Mouse (Mus musculus) neural tube, embryonic 14.5 days (tissue): ENCODE data around the gene Galnt17. TPM values are rescaled to one million over a fixed set of nuclear protein-coding genes. Genes with fewer than 3 reads are reported as not detected.
A peak's percentile ranks its signal among the peaks of the same experiment; 100 is the strongest.

Experiments used
- ATAC-seq: fragments of 200-750 bp; cut with Nextera tagmentation; 2 replicates; pipeline ENCODE4 v1.8.0; 2017; ENCODE audit warnings: low read depth, mild to moderate bottlenecking, moderate TSS enrichment, moderate library complexity
- H3K27ac ChIP-seq: fragments of 300-500 bp; sonication (generic); 2 replicates; pipeline ENCODE4 v1.5.1; 2014; ENCODE audit warnings: low read depth, mild to moderate bottlenecking, control low read depth, low read length, moderate library complexity, mixed read lengths
- H3K27me3 ChIP-seq: fragments of 300-500 bp; sonication (generic); 2 replicates; pipeline ENCODE4 v1.6.1; 2014; ENCODE audit warnings: low read length; ENCODE audit not compliant: control insufficient read depth, insufficient read depth
- H3K36me3 ChIP-seq: fragments of 300-500 bp; sonication (generic); 2 replicates; pipeline ENCODE4 v1.6.1; 2014; ENCODE audit warnings: low read length, mixed read lengths; ENCODE audit not compliant: control insufficient read depth, insufficient read depth
- H3K4me1 ChIP-seq: fragments of 300-500 bp; sonication (generic); 2 replicates; pipeline ENCODE4 v1.6.1; 2014; ENCODE audit warnings: low read length; ENCODE audit not compliant: control insufficient read depth, insufficient read depth
- H3K4me2 ChIP-seq: fragments of 300-500 bp; sonication (generic); 2 replicates; pipeline ENCODE4 v1.6.1; 2014; ENCODE audit warnings: mild to moderate bottlenecking, low read depth, low read length, control low read depth
- H3K4me3 ChIP-seq: fragments of 300-500 bp; sonication (generic); 2 replicates; pipeline ENCODE4 v1.5.1; 2014; ENCODE audit warnings: low read depth, low read length, control low read depth, mixed read lengths
- H3K9ac ChIP-seq: fragments of 300-500 bp; sonication (generic); replicated peaks from 2 replicates; pipeline ENCODE4 v1.6.1; 2014; ENCODE audit warnings: low read depth, mild to moderate bottlenecking, control low read depth, low read length, mixed read lengths
- H3K9me3 ChIP-seq: fragments of 300-500 bp; sonication (generic); 2 replicates; pipeline ENCODE4 v1.6.1; 2016; ENCODE audit warnings: low read length; ENCODE audit not compliant: control insufficient read depth
- WGBS: fragments of 180-500 bp; shearing (Covaris S2); extraction: QIAGEN DNeasy Blood & Tissue Kit; methylation state at CpG from one replicate; pipeline ENCODE4 v1.1.7; 2014; 5-methylcytosine and 5-hydroxymethylcytosine counted together
- polyA plus RNA-seq: library from polyadenylated mRNA; unstranded; fragments of >200 nt; fragmentation: Nextera tagmentation; extraction: Ambion mirVana; gene quantifications from 2 replicates; pipeline ENCODE4 v1.2.1, GENCODE M21; 2014

The Galnt17 gene
- polyA plus RNA-seq, 1 experiment from 2014 or later = 15.4 TPM

DNA sequence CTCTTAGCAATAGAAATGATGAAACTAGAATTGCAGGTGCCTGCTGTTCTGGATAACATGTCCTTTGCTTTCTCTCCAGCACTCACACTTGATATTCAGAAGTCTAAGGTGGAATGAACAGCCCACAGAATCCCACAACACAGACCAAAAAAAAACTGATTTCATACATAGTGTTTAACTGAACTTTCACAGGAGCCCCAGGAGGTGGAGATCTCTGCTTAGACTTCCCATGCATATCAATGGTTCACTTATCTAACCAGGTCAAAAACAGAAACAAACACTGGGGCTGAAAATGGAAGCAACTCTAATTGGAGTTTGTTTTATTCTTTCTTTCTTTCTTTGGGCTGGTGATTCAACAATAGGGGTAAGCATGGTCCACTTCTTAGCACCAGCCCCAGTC lies 265.2 kb downstream of the Galnt17 start:
- H3K9me3 ChIP-seq = no peaks in the 10 kb centered on the region
- H3K4me3 ChIP-seq = no peak overlapping the region
- H3K27ac ChIP-seq = no peak overlapping the region
- H3K4me2 ChIP-seq = no peak overlapping the region
- H3K27me3 ChIP-seq = no peaks in the 10 kb centered on the region
- H3K36me3 ChIP-seq = no peaks in the 10 kb centered on the region
- no peak overlapping the region for H3K9ac ChIP-seq
- no peak for ATAC-seq
- H3K4me1 ChIP-seq = no peaks in the 10 kb centered on the region

DNA sequence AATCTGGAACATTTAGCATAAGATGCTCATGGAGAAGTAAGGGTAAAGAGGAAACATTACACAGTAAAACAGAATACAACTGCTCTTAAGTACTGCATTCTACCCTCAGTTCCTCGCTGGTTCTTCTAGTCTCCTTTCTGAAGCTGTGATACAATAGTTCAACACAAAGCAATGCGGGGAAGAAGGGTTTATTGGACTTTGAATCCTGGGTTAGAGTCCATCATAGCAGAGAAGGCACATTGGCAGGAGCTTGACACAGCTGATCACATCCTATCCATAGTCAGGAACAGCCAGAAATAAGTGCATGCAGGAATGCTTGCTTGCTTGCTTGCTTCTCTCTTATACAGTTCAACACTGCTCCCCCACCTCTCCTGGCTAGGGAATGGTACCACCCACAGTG lies 267.9 kb downstream of the Galnt17 start:
- no peak overlapping the region for H3K4me2 ChIP-seq
- no peak overlapping the region for H3K9ac ChIP-seq
- no peak overlapping the region for H3K4me3 ChIP-seq
- 87% methylated on average over 2 of the region's 2 CpGs for WGBS
- no peaks in the 10 kb centered on the region for H3K36me3 ChIP-seq
- no peaks in the 10 kb centered on the region for H3K9me3 ChIP-seq
- ATAC-seq = no peak
- H3K27ac ChIP-seq = no peak overlapping the region
- no peaks in the 10 kb centered on the region for H3K27me3 ChIP-seq
- no peaks in the 10 kb centered on the region for H3K4me1 ChIP-seq

DNA sequence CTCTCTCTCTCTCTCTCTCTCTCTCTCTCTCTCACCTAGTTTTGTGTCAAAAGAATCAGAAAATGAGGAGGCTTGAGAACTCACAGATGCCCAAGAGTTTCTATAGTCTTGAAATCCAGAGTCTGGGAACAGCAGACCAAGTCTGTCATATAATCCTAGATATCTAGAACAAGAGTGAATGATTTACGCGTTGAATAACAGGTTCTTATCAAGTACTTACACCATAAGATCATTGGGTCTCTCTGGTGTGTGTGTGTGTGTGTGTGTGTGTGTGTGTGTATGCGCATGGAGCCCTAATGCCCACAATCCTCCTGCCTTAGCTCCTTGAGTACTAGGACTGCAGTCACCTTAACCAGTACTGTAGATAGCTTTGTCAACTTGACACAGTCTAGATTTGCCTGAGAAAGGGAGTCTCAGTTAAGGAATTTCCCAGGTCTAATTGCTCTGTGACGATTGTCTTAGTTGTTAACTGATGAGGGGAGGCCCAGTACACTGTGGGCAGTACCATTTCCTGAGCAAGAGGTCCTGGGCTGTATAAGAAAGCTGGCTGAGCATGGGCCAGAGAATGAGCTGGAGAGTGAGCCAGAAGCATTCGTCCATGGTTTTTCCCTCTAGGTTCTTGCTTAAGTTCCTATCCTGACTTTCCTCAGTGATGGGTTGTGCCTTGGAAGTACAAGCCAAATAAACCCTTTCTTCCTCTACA lies 268.5 kb downstream of the Galnt17 start:
- Histone ChIP-seq H3K4me1 (no peaks in the 10 kb centered on the region), H3K27me3 (no peaks in the 10 kb centered on the region), H3K4me2 (no peak overlapping the region), H3K27ac (no peak overlapping the region), H3K4me3 (no peak overlapping the region), H3K9me3 (no peaks in the 10 kb centered on the region), H3K9ac (no peak overlapping the region), H3K36me3 (no peaks in the 10 kb centered on the region)
- no peak for ATAC-seq
- WGBS = 83% methylated on average over 5 of the region's 5 CpGs

DNA sequence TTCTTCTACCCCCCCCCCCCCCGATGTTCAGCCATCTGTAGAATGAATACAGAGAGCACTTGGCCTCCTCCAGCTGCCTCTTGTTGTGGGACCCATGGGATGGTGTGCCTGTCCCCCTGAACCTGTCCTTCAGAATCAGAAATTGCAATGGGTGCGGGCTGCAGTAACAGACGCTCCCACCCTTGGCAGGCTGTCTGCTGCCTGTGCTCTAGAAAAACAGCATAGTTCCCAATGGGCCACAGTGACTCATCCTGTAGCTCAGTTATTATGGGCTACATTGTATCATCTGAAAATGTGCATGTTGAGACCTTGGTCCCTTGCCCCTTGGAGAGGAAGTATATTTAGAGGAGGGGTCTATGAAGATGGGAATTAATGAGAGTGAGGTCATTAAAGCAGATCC lies 283.8 kb downstream of the Galnt17 start:
- Histone ChIP-seq H3K27me3 (no peaks in the 10 kb centered on the region), H3K9me3 (no peaks in the 10 kb centered on the region), H3K4me1 (peaks cover 3% of the 10 kb centered on the region; the same call in 1 of the 2 replicates), H3K9ac (no peak overlapping the region), H3K27ac (no peak overlapping the region), H3K36me3 (no peaks in the 10 kb centered on the region), H3K4me3 (no peak overlapping the region), H3K4me2 (no peak overlapping the region)
- 86% methylated on average over 3 of the region's 3 CpGs for WGBS
- no peak for ATAC-seq

DNA sequence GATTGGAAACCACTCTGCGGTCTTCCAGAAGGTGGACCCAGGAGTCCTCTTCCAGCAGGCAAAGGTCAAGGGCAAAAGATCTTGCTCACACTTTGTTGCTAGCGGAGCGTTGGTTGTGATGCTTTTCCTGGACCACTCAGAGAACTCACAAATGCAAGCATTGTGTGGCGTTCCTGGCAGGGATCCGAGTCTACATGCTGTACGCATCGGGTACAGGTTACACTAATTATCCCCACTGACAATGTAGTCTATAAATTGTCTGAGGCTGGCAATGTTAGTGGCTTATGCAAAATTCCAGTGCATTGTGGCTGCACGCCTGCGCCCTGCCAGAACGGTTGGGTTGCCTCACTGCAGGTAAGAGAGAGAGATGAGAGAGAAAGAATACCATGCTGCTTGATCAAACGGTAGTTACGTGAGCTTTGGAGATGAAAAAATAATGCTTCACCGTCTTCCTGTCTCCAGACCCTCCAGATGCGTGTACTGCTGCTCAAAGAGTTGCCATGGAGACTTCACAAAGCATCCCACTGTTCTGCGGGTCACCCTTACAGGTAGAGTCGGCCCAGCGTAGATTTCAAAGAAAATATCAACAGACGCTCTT lies 285.8 kb downstream of the Galnt17 start:
- Histone ChIP-seq H3K4me1 (peaks cover 8% of the 10 kb centered on the region; the same call in 1 of the 2 replicates), H3K36me3 (no peaks in the 10 kb centered on the region), H3K27me3 (no peaks in the 10 kb centered on the region), H3K9ac (no peak overlapping the region), H3K4me3 (no peak overlapping the region), H3K4me2 (no peak overlapping the region), H3K9me3 (no peaks in the 10 kb centered on the region), H3K27ac (peak overlapping the region; percentile 6; the same call in 1 of the 2 replicates)
- WGBS = 39% methylated on average over 18 of the region's 18 CpGs
- ATAC-seq = no peak

DNA sequence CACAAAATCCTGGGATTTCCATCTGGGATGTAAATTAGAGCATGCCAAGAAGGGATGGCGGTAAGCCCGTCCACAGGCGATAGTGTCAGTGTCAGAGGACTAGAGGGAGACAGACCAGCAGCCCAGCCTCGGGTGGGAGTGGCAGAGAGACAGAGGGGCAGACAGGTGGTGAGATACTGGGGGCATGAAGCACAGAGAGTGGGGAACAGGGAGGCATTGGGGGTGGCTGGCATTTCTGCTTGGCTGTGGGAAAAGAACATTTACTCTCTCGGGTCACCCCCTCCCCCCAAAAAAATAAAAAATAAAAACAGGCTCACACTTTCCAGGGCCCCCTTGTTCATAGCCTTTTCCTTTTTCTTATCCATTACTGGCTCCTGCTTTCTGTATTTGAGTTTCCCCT lies 287.4 kb downstream of the Galnt17 start:
- Histone ChIP-seq H3K4me3 (no peak overlapping the region), H3K9ac (no peak overlapping the region), H3K4me1 (peaks cover 8% of the 10 kb centered on the region; the same call in 1 of the 2 replicates), H3K27ac (no peak overlapping the region), H3K27me3 (no peaks in the 10 kb centered on the region), H3K9me3 (no peaks in the 10 kb centered on the region), H3K36me3 (no peaks in the 10 kb centered on the region), H3K4me2 (no peak overlapping the region)
- WGBS = 82% methylated on average over 5 of the region's 5 CpGs
- ATAC-seq = no peak

DNA sequence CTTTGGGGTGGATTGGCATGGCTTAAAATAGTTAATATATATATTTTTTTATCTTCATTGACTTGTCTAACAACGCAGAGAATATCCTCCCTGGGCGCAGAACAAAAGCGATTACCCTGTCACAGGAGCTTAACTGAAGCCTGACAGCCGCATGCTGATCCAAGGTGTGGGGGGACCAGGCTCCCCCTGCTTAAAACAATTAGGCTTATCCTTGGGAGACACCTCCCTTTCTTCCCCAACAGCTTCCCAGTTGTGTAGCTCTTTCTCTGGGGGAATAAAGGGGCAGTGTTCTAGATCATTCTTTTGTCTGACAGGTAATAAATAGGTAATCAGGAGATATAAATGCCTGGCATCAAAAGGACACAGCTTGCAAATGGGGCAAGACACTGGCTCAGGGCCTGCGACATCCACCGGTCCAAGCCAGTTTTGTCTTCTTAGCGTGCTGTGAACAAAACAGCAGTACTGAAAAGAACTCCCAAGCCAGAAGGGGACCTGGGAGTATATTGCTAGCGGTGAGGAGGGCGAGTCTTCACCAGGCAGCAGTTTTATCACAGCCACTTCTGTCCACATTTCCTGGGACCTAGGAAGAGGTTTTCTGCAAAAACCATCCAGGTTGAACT lies 288.8 kb downstream of the Galnt17 start:
- no peak overlapping the region for H3K9ac ChIP-seq
- no peaks in the 10 kb centered on the region for H3K27me3 ChIP-seq
- 14% methylated on average over 9 of the region's 9 CpGs for WGBS
- H3K36me3 ChIP-seq = no peaks in the 10 kb centered on the region
- no peak overlapping the region for H3K4me2 ChIP-seq
- no peak overlapping the region for H3K4me3 ChIP-seq
- peaks cover 10% of the 10 kb centered on the region; the same call in 1 of the 2 replicates for H3K4me1 ChIP-seq
- no peak for ATAC-seq
- H3K9me3 ChIP-seq = no peaks in the 10 kb centered on the region
- H3K27ac ChIP-seq = 0 out of 2 replicates have a peak overlapping the region, but pooled peaks have one; percentile 36

DNA sequence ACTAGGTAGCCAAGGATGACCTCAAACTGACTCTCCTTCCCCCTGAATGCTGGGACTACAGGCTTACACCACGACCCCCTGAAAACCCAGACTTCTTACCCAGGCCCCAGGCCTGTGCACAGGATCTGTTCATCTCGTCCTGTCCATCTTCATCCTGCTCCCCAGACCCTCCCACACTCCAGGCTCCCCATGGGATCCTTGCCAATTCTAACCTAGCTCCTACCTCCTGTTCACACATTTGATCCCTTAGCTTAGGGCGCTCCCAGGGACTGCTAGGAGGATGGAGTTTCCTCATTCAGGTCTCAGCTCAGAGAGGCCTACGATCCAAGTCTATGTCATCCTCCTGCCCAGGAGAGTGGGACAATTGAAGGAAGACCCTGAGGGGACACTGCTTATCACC lies 292.2 kb downstream of the Galnt17 start:
- Histone ChIP-seq H3K9me3 (no peaks in the 10 kb centered on the region), H3K4me2 (no peak overlapping the region), H3K9ac (no peak overlapping the region), H3K4me3 (no peak overlapping the region), H3K36me3 (no peaks in the 10 kb centered on the region), H3K4me1 (peaks cover 9% of the 10 kb centered on the region; the same call in 1 of the 2 replicates), H3K27me3 (no peaks in the 10 kb centered on the region), H3K27ac (no peak overlapping the region)
- 91% methylated on average over 4 of the region's 4 CpGs for WGBS
- no peak for ATAC-seq

DNA sequence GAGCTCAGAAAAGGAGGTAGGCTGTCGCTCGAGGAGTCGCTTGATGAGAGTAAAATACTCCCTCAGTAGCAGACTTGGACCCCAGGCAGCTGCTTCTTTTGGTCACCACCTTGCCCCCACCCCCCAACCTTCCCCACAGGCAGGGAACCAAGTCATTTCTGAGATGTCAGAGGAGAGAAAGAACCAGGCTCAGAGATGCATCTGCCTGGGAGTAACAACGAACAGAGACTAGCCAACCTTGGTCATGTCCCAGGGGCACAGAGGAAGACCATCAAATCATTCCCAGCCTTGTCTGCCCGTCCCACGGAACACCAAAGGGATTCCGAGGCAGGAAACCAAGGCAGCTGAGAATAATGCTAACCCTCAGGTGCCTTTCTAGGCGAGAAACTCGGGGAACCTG lies 293.0 kb downstream of the Galnt17 start:
- H3K9me3 ChIP-seq = no peaks in the 10 kb centered on the region
- no peaks in the 10 kb centered on the region for H3K36me3 ChIP-seq
- WGBS = 58% methylated on average over 9 of the region's 9 CpGs
- H3K27me3 ChIP-seq = no peaks in the 10 kb centered on the region
- ATAC-seq = no peak
- H3K27ac ChIP-seq = peak overlapping the region; percentile 45; the same call in 1 of the 2 replicates
- no peak overlapping the region for H3K9ac ChIP-seq
- no peak overlapping the region for H3K4me3 ChIP-seq
- H3K4me2 ChIP-seq = no peak overlapping the region
- peaks cover 9% of the 10 kb centered on the region; the same call in 1 of the 2 replicates for H3K4me1 ChIP-seq
